Mouse (Mus musculus) forebrain, embryonic 10.5 days (tissue): ENCODE results near the gene Otud7a. TPM values are rescaled to one million over a fixed set of nuclear protein-coding genes. Genes with fewer than 3 reads are reported as not detected.
"Not testable (repeated sequence)": the region's sequence is repeated elsewhere in the genome, so short reads cannot be mapped to it uniquely, and the experiment has no call there.

ENCODE experiments used
- DNase-seq: peaks from one replicate; pipeline ENCODE4 v3.0.0-alpha.2; 2017; ENCODE audit warnings: low spot score; ENCODE audit errors: extremely low spot score
- H3K27ac ChIP-seq: fragments of 300-500 bp; sonication (generic); 2 replicates; pipeline ENCODE4 v1.5.1; 2016; ENCODE audit warnings: mild to moderate bottlenecking
- H3K27me3 ChIP-seq: fragments of 300-500 bp; sonication (generic); 2 replicates; pipeline ENCODE4 v1.6.1; 2016; ENCODE audit warnings: mild to moderate bottlenecking; ENCODE audit not compliant: poor library complexity, severe bottlenecking
- H3K36me3 ChIP-seq: fragments of 300-500 bp; sonication (generic); replicated peaks from 2 replicates; pipeline ENCODE4 v1.6.1; 2016; ENCODE audit warnings: mild to moderate bottlenecking, moderate library complexity
- H3K4me1 ChIP-seq: fragments of 300-500 bp; sonication (generic); 2 replicates; pipeline ENCODE4 v1.6.1; 2016
- H3K4me3 ChIP-seq: fragments of 300-500 bp; sonication (generic); 2 replicates; pipeline ENCODE4 v1.5.1; 2016; ENCODE audit warnings: mild to moderate bottlenecking, moderate library complexity
- H3K9me3 ChIP-seq: fragments of 300-500 bp; sonication (generic); 2 replicates; pipeline ENCODE4 v1.6.1; 2016; ENCODE audit warnings: mild to moderate bottlenecking, moderate library complexity
- WGBS: fragments of 180-500 bp; shearing (Covaris S2); methylation state at CpG from one replicate; pipeline ENCODE4 v1.1.7; 2016; 5-methylcytosine and 5-hydroxymethylcytosine counted together
- polyA plus RNA-seq: library from polyadenylated mRNA; unstranded; fragments of >200 nt; fragmentation: Nextera tagmentation; extraction: Ambion mirVana; gene quantifications from 2 replicates; pipeline ENCODE4 v1.2.1, GENCODE M21; 2016

Gene Otud7a
- polyA plus RNA-seq, 1 experiment from 2014 or later = 0.61 TPM

DNA sequence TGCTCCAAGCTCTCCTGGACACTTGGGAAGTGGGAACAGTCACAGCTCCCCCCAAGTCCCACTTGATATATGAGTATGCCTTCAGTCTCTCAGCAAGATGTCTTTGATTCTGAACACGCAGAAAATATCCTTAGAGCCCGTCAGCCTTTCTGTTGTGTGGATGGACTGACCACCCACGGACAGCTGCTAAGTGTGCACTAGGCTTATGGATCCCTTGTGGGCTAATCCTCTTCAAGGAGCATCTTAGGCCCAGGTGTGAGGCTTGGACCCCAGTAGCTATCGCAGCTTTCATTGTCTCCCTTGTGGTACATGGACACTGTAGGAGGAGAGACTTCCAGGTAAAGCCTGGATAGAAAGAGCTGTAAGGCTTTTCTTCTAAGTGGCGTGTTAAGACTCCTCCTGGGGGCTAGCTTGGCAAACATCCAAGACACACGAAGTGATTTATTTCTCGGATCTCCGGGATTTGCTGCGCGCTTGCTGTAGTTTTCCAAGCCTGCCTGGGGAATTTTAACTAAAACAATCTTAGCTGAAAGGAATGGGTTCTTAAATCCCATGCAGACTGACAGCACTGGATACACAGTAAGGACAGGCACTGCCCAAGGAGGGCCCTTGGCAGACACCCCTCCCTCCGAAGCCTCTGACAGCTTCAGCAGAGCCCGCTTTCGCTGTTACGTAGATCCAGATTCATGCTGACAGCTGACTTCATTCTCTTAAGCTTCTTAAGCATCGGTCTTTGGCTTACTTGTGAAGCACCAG, 223.6 kb downstream of the Otud7a start:
- Histone ChIP-seq H3K4me3 (no peak overlapping the region), H3K27ac (no peak overlapping the region), H3K9me3 (no peaks in the 10 kb centered on the region), H3K27me3 (no peaks in the 10 kb centered on the region), H3K36me3 (no peaks in the 10 kb centered on the region), H3K4me1 (no peaks in the 10 kb centered on the region)
- DNase-seq = no peak
- 89% methylated on average over 15 of the region's 15 CpGs for WGBS

DNA sequence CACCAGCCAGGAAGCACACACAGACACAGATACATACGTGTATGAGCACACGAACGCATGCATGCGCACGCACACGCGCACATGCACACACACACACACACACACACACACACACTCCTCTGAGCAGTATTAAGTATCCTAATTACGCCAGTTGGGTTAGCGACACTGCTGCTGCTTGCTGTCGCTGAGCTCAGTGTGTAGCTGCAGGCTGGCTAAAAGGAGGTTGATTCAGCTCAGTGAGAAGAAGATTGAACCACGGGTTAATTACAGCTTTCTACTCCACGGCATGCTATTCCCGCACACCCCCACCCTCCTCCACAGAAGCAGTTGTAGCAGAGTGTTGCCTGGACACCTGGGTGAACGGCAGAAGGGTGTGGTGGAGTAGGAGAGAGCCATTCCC, 224.4 kb downstream of the Otud7a start:
- Histone ChIP-seq H3K27ac (no peak overlapping the region), H3K36me3 (no peaks in the 10 kb centered on the region), H3K4me1 (no peaks in the 10 kb centered on the region), H3K4me3 (no peak overlapping the region), H3K9me3 (no peaks in the 10 kb centered on the region), H3K27me3 (no peaks in the 10 kb centered on the region)
- WGBS = 74% methylated on average over 14 of the region's 14 CpGs
- no peak for DNase-seq

DNA sequence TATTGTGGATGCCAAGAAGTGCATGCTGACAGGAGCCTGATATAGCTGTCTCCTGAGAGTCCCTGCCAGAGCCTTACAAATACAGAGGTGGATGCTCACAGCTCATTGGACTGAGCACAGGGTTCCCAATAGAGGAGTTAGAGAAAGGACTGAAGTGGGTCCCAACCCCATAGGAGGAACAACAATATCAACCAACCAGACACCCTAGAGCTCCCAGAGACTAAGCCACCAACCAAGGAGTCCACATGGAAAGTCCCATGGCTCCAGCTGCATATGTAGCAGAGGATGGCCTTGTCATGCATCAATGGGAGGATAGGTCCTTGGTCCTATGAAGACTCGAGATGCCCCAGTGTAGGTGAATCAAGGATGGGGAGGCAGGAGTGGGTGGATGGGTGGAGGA, 226.4 kb downstream of the Otud7a start:
- 94% methylated on average over 1 of the region's 1 CpGs for WGBS

DNA sequence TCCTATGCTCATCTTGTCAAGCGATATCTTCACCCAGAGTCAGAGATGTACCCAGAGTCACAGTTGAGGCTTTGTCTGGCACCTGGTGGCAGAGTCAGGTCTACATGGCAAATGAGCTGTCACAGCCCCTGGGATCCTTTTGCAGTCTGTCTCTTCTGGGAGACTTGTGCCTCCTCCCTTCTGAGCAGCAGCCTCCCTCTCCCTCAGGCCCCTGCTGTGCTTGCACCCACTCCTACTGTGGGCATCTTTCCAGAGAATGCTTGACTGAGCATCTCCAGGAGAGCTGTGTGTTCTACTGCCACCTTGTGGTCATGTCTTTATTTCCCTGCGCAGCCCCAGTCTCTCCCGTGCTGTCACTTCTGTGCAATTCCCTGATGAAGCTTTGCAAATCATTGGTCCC, 227.4 kb downstream of the Otud7a start:
- H3K27me3 ChIP-seq = no peaks in the 10 kb centered on the region
- peak; percentile 33 for DNase-seq
- no peak overlapping the region for H3K4me3 ChIP-seq
- H3K4me1 ChIP-seq = no peaks in the 10 kb centered on the region
- 12% methylated on average over 3 of the region's 3 CpGs for WGBS
- no peaks in the 10 kb centered on the region for H3K36me3 ChIP-seq
- H3K27ac ChIP-seq = no peak overlapping the region
- no peaks in the 10 kb centered on the region for H3K9me3 ChIP-seq

More for the DNA sequence above, 226.4 kb downstream of the Otud7a start:
- not testable (repeated sequence) for H3K36me3 ChIP-seq, H3K4me1 ChIP-seq, H3K9me3 ChIP-seq, H3K27ac ChIP-seq, DNase-seq, H3K27me3 ChIP-seq, H3K4me3 ChIP-seq

DNA sequence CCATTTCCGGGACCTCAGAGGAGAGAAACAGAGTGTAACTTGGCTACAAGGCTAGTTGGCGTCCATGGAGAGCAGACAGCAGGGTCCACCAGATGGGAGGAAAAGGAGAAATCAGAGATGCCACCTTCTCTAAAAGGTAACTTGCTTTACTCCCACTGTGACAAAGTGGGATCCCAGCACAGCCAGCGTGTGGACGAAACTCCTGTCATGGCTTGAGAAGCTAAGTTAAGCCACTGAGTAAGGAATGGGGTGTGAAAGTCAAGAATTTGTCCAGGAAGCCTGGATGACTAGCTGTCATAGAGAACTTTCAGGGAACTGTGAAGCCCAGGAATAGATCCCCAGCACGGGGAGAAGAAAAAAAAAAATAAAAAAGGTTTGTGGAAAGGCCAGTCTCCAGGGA, 232.1 kb downstream of the Otud7a start:
- WGBS = 89% methylated on average over 5 of the region's 5 CpGs
- H3K36me3 ChIP-seq = no peaks in the 10 kb centered on the region
- no peaks in the 10 kb centered on the region for H3K27me3 ChIP-seq
- H3K27ac ChIP-seq = no peak overlapping the region
- no peak for DNase-seq
- no peak overlapping the region for H3K4me3 ChIP-seq
- no peaks in the 10 kb centered on the region for H3K4me1 ChIP-seq
- no peaks in the 10 kb centered on the region for H3K9me3 ChIP-seq

DNA sequence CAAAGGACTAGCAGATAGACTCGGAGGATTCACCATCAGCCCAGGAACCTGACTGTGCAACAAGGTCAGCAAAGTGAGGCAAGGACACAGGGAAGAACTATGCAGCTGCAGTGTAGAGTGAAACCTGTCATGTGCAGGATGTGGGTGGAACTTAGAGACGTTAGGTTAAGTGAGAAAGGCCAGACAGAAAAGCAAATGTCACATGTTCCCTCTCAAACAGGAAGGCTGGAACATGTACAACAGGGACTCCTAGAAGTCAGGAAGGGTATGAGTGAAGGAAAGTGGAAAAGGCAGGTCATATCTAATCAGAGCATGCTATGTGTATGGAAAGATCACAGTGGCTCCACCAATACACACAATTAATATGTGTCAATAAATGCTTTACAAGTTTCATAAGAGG, 232.6 kb downstream of the Otud7a start:
- Histone ChIP-seq H3K4me3 (no peak overlapping the region), H3K36me3 (no peaks in the 10 kb centered on the region), H3K4me1 (no peaks in the 10 kb centered on the region), H3K27ac (no peak overlapping the region), H3K9me3 (no peaks in the 10 kb centered on the region), H3K27me3 (no peaks in the 10 kb centered on the region)
- WGBS = 86% methylated on average over 2 of the region's 2 CpGs
- no peak for DNase-seq

DNA sequence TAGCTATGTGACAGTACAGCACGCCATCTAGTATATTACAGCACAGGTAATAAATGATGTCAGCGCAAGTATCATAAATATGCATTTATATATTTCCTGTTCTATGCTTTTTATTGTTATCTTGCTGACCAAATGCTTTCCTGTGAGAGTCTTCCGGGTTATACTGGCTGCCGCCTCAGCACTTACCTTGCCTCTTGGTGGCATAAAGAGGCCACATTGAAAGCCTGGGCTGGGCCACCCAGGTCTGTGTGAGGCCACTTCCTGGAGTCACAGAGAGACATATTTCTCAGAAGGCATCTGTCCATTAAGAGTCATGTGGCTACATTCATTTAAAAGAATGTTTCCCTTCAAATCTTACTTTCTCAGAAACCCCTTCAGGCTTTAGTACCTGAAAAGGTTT, 242.5 kb downstream of the Otud7a start:
- no peaks in the 10 kb centered on the region for H3K4me1 ChIP-seq
- no peak overlapping the region for H3K27ac ChIP-seq
- no peaks in the 10 kb centered on the region for H3K36me3 ChIP-seq
- no peak overlapping the region for H3K4me3 ChIP-seq
- no peak for DNase-seq
- WGBS = 89% methylated on average over 4 of the region's 4 CpGs
- no peaks in the 10 kb centered on the region for H3K9me3 ChIP-seq
- no peaks in the 10 kb centered on the region for H3K27me3 ChIP-seq

DNA sequence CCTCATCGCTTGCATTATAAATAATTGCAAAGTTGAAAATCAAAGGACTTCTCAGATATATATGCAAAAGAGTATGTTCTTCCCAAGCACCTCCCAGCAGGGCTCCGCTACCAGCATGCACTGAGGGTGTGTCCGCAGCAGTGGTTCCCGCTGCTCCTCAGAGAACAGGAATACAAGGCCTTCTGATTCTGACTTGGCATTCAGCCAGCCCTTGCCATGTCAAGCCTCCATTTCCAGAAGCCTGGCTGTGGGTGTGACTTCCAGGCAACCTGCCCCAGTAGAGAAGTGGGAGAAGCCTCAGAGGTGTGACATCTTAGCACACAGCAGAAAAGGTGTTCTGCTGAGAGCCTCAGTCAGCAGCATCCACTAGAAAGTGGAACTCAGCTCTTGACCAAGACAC, 253.4 kb downstream of the Otud7a start:
- peak; percentile 6 for DNase-seq
- Histone ChIP-seq H3K36me3 (no peaks in the 10 kb centered on the region), H3K27ac (no peak overlapping the region), H3K9me3 (no peaks in the 10 kb centered on the region), H3K4me3 (no peak overlapping the region), H3K4me1 (no peaks in the 10 kb centered on the region), H3K27me3 (no peaks in the 10 kb centered on the region)
- WGBS = 92% methylated on average over 4 of the region's 4 CpGs

DNA sequence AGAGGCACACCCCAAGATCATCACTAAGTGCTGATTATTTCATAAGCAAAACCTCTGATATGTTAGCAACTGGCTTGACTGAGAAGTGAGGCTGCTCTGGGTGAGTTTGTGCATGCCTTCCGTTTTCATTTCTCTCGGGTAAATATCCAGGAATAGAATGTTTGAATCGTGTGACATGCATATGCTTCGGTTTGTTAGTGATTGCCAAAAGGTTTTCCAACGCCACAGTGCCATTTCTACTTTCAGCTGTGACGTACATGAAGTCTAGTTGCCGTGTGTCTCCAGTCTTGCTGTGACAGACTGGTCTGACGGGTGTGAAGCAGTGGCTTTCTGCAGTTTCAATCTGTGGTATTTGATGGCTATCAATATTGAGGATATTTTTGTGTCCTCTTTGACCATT, 273.4 kb downstream of the Otud7a start:
- Histone ChIP-seq H3K36me3 (no peaks in the 10 kb centered on the region), H3K4me1 (no peaks in the 10 kb centered on the region), H3K27ac (no peak overlapping the region), H3K27me3 (no peaks in the 10 kb centered on the region), H3K9me3 (no peaks in the 10 kb centered on the region), H3K4me3 (no peak overlapping the region)
- WGBS = 89% methylated on average over 8 of the region's 8 CpGs
- DNase-seq = no peak

DNA sequence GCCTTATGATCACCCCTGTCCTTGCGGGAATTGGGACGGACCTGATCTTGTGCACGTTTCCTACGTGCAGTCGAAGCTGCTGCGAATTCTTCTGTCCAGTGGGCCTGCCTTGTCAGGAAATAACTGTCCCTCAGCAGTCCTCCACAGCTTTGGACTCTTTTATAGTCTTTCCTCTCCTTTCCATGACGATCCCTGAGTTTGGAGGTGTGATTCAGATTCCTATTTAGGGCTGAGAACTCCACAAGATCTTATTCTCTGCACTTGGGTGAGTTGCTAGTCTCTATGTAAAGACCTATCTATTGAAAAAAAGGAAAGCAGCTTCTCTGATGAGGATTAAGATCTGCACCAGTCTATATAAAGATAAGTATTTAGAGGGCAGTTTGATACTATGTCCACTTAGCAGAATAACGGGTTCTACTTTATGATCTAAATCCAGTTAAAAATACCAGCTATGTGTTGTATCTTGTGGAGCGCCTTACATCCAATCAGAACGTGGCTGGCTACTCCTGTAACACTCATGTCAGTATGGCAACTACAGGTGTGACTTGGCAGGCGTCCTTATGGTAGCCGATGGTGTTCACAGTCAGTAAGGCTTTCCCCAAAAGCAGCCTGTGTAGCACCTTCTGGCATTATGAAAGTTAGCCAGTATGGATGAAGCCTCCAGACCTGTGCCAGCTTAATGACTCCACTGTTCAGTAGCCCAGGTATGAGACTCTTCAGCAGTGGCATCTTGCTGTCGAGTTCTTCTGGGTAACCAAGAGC, 274.8 kb downstream of the Otud7a start:
- 88% methylated on average over 13 of the region's 13 CpGs for WGBS
- H3K27ac ChIP-seq = no peak overlapping the region
- H3K4me3 ChIP-seq = no peak overlapping the region
- DNase-seq = no peak
- H3K4me1 ChIP-seq = no peaks in the 10 kb centered on the region
- no peaks in the 10 kb centered on the region for H3K27me3 ChIP-seq
- no peaks in the 10 kb centered on the region for H3K9me3 ChIP-seq
- H3K36me3 ChIP-seq = no peaks in the 10 kb centered on the region

DNA sequence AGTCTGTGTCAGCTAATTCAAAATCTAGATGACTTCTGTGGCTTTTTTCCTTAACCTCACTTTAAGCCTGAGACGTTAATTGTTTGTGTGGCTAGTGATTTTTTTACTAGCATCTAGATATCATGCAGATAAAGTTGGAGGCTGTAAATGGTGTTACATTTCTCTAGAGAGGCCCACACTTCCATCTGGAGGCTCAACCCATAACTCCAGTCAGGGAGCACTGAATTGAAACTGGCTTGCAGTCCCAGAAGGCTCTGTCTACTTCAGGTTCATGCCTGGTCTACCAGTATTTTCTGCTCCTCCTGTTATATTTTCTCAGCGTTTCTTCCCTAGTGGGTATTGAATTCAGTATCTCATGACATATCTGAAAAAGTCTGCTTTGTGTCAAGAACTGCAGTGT, 276.1 kb downstream of the Otud7a start:
- Histone ChIP-seq H3K9me3 (no peaks in the 10 kb centered on the region), H3K36me3 (no peaks in the 10 kb centered on the region), H3K27me3 (no peaks in the 10 kb centered on the region), H3K4me1 (no peaks in the 10 kb centered on the region), H3K27ac (no peak overlapping the region), H3K4me3 (no peak overlapping the region)
- 88% methylated on average over 2 of the region's 2 CpGs for WGBS
- DNase-seq = no peak

DNA sequence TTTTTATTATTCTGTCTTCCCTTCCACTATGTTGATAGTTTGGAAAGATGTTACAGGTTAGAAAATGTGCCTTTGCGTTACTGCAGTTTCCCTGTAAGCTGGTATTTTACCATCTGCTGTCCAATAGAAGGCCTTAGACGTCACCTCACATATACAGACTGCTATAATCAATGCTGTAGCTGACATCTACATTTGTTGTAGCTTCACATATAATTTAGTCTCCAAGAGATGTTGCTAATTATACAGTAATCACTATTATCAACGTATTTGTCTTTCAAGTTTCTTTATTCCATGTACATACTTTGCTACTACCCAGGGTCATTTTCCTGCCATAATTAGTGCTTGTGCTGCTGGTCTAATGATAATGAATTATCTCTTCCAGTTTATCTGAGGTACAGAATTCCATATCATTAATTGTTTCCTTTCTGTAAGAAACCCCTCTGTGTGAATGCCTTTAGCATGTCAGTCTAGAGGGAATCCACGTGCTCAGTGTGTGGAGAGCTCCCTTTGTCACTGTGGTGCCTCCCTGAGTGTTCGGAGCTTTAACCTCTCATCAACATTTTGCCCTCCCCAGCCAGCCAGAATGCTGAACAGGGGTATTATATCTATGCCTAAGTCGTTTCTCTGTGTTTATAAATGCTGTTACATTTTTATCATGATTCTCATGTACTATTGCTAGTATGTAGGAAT, 280.6 kb downstream of the Otud7a start:
- no peaks in the 10 kb centered on the region for H3K4me1 ChIP-seq
- H3K36me3 ChIP-seq = no peaks in the 10 kb centered on the region
- no peak for DNase-seq
- H3K4me3 ChIP-seq = no peak overlapping the region
- H3K27ac ChIP-seq = no peak overlapping the region
- WGBS = 79% methylated on average over 6 of the region's 6 CpGs
- no peaks in the 10 kb centered on the region for H3K9me3 ChIP-seq
- no peaks in the 10 kb centered on the region for H3K27me3 ChIP-seq

DNA sequence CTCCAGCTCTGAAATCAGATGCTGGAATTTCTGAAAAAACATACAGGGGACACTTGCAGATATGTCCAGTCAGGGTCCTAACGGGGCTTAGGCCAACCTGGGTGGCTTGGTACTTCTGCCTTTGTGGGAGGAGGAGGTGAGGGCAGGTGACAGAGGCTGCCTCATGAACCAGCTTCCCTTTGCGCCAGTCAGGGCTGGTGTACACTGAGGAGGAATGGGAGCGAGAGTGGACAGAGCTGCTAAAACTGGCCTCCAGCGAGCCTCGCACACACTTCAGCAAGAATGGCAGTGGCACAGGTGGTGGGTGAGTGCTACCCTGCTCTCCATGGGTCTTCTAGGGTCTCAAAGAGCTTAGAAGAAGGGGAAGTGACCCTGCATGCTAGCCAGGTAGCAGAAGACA, 285.1 kb downstream of the Otud7a start:
- DNase-seq = no peak
- no peaks in the 10 kb centered on the region for H3K9me3 ChIP-seq
- H3K4me1 ChIP-seq = no peaks in the 10 kb centered on the region
- no peak overlapping the region for H3K4me3 ChIP-seq
- 93% methylated on average over 5 of the region's 5 CpGs for WGBS
- no peaks in the 10 kb centered on the region for H3K36me3 ChIP-seq
- H3K27ac ChIP-seq = no peak overlapping the region
- H3K27me3 ChIP-seq = no peaks in the 10 kb centered on the region
